Mouse (Mus musculus) testis, postnatal 10 days (tissue): ENCODE data around the gene Fam209.

Experiments used
- DNase-seq: peaks from one replicate; pipeline ENCODE4 v3.0.0; 2021; ENCODE audit warnings: low spot score

The Fam209 gene

GRCm38 (mm10) chr2:172477860-172478259, 5.5 kb downstream of the Fam209 start:
- peak; percentile 56 for DNase-seq

- DNase-seq: no peak
These were observed 8.0 kb downstream of the Fam209 start for GRCm38 (mm10) chr2:172480296-172480695.

DNA sequence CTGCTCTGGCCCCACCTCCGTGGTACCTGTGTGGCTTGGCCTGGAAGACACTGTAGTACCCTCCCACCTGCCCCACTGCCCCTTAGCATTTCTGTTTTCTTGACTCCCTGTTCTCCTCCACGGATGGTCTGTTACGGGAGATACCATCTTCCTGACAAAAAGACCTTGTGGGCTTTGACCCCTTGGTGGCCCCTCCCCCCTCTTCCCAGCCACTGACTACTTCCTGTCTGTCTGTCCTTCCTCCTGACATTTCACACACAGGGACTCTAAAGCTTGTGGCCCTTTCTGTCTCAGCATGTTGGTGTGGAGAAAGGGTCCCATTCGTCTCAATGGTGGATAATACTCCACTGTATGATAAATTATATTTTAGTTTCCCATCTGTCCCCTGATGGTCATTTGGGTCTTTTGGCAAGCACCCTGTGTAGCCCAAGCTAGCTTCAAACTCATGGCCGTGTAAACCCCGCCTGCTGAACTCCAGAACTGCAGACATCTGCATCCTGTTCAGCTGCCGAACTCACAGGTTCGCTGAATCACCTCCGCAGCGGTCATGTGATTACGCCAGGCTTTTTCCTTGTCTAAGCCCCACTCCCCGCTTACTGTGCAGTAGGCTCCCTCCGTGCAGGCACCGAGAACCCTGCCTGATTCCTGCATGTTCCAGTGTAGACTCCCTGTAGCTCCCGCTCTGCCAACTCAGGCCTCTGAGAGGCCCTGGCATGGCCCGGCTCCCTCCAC, 9.5 kb downstream of the Fam209 start:
- DNase-seq: no peak

DNA sequence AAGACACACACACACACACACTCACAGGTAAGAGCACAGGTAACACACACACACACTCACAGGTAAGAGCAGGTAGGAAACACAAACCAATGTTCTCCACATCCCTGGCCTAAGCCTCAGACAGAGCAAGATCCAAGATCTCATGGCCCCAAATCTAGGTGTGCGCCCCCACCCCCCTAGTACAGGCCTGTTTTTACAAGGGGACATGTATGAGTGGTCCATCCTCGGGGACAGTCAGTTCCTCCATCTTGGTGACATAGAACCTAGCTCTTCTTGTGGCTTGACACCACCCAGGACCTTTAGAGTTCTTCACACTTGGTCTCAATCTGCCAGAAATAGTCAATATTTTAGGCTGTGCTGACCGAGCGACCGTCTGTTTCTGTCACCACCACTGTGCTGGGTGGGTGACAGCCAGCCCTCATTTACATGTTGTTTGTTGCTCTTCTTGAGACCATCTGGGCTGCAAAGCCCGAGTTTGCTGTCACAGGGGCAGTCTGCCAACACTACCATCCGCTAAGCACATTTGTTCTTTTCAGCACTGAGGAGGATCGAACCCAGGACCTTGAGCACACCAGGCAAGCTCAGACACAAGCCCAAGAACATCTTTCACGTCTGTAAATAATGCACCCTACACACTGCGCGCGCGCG, 11.6 kb downstream of the Fam209 start:
- DNase-seq: no peak

DNA sequence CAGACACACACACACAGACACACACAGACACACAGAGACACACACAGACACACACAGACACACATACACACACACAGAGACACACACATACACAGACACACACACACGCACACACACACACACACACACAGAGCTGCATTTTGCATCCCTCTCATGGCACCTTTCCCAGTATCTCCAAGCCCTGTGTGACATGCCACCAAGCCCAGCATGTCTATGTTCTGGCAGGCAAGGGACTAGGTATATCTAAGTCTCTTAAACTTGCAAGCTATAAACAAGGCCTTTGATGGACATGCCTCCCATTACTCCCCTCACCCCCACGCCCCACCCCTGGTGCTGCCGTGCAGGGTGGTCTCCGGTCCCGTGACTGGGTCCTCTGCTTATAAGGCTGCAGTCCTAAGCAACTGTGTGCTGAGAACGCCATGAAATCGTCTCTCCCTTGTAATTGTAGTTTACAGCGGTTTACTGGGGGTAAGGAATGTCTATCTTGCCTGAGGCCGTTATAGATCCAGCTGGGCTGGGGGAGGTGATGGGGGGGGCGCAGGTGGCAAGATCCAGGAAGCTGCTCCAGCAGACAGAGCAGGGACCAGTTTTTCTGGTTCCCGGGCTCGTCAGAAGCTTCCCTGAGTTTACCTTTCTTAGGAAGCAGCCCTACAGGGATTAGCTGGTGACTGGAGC, 12.5 kb downstream of the Fam209 start:
- DNase-seq: no peak

GRCm38 (mm10) chr2:172496736-172497345, 24.5 kb downstream of the Fam209 start:
- DNase-seq: no peak

DNA sequence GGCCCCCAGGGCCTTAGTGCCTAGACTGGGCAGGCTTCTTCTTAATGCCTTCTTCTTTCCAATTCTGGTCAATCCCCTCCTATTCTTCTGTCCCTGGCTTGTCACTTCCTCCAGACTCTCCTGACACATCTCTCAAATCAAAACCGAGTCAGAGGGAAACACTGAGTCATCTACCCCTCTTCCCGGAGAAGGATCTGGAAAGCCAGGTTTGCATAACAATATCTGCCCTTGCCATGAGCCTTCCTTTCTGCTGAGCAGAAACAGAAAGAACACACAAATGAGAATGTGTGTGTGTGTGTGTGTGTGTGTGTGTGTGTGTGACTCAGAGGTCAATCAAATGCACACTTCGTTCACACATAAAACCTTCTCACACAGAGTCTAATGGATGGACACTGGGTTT, 26.5 kb downstream of the Fam209 start:
- no peak for DNase-seq

- no peak for DNase-seq
These were observed 28.5 kb downstream of the Fam209 start for GRCm38 (mm10) chr2:172500752-172501316.

DNA sequence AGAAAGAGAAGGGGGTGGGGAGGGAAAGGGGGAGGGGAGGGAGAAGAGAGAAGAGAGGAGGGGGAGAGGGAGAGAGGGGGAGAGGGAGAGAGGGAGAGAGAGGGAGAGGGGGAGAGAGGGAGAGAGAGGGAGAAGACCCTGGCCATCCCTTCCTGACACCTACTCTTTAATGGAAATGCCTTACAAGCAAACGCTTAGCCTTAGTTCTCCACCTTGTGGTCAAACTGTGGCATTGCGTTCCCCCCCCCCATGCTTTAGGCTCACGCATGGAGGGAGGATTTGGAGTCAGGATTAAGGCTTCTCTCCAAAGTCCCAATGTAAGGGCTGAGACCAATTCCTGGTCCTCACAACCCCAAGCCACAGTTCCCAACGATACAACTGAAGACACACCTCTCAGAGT, 29.0 kb downstream of the Fam209 start:
- DNase-seq: no peak

DNA sequence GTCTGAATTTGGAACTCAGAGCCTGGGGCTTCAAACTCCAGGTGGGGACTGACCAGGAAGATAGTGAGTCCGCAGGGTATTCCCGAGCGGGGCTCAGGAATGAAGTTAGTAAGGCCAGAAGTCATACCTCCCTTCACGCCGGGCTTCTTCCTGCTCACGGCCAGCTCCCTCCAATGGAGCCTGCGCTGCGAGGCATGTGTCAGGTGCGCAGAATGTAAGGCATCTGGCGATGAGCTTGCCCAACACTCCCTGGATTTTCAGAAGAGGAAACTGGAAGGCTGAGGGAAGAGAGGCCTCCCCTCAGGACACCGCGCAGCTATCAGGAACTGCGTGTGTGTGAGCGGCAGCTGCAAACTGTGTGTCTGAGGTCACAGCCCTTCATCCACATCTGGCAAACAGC, 29.8 kb downstream of the Fam209 start:
- DNase-seq: no peak

DNA sequence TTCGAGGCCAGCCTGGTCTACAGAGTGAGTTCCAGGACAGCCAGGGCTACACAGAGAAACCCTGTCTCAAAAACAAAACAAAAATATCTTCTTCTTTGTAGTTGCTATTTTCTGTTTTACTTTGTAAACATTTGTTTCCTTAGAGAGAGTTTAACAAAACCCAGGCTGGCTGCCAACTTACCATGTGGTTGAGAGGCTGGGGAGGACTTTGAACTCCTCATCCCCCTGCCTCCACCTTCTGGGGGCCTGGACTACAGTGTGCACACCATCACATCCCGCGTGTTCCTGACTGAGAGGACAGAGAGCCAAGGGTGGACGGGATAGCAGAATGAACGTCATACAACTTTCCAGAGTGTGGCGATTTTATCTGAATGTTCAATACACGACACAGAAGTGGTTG, 33.8 kb downstream of the Fam209 start:
- DNase-seq: no peak

- no peak for DNase-seq
These were observed 37.9 kb downstream of the Fam209 start for GRCm38 (mm10) chr2:172510056-172510712.

GRCm38 (mm10) chr2:172510899-172511298, 38.6 kb downstream of the Fam209 start:
- DNase-seq: no peak

DNA sequence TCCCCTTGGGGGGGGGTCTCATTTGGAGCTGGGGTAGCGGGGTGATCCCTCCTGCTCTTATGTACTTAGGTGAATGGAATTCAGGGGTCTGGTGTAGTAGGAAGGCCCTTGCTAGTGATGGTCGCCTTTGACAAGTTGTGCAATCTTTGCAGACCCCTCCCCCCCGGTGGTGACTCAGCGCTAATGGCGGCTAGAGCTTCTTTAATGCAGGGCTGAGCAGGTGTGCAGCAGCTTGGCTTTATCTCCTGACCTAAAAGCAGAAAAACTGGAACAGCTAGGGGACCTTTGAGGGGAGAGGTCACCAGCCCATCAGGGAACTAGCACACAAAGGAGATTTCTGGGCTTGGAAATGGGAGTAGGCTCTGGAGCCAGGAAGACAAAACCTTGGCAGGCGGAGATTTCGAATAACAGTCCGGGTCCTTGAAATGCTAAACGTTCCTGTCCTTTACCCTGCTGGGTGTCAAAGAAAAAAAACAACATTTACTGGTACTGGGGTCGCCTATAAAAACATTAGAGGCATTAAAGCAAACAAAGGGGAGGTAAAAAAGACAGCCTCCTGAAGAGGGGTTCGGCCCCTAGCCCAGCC, 44.2 kb downstream of the Fam209 start:
- no peak for DNase-seq

DNA sequence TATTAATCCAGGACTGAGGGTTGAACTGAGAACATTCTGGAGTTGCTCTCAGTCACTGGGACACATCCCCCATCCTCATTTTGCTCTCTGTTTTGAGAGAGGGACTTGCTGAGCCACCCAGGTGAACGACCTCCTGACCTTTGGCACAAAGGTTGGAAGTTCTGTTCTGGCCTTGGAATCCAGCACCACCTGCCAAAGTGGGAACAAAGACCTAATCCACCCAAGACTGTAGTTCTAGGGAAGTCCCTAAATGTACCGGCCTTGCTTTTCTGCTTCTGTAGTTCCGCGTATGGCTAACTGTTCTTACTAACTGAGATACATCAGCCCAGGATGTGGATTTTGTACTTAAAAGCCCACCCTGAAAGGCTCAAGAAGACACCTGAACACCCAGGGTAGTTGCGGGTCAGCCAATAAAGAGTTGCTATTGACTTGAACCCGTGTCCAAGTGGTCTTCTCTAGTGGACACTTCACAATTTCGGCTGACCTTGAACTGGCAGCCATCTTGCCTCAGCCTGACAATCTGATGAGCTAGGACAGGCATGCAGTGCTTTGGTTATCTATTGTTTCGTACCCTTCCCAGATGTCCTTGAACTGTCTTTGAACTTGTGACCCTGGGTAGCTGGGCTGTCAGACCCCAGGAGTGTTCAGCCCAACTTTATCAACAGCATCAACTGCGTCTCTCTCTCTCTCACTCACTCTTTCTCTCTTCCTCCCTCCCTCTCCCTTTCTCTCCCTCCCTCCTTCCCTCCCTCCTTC, 48.5 kb downstream of the Fam209 start:
- DNase-seq: no peak

DNA sequence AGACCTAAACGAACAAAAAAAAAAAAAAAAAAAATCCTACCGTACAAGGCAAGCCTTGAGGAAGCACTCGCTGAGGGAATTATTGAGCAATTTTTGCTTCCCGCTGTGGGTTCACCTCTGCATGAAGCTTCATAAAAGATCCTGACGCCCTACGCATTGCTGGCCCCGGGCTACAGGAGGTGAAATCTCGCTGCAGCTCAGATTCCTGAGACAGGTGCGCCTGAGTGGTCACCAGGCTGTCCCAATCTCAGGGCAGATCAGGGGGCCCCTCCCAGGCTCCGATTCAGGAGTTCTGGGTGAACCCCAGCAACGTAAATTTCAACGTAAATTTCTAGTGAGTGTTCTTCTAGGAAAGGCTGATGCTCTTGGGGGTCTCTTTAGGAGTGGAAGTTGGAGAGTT, 50.2 kb downstream of the Fam209 start:
- DNase-seq: no peak
